Mouse (Mus musculus) lung, postnatal 0 days (tissue): ENCODE data around the gene Pknox2. TPM values are rescaled to one million over a fixed set of nuclear protein-coding genes. Genes with fewer than 3 reads are reported as not detected.

ENCODE experiments used
- ATAC-seq: fragments of 200-750 bp; cut with Nextera tagmentation; 2 replicates; pipeline ENCODE4 v1.8.0; 2017; ENCODE audit warnings: moderate library complexity
- DNase-seq: peaks from one replicate; pipeline ENCODE4 v3.0.0-alpha.2; 2016; ENCODE audit warnings: low spot score
- H3K27ac ChIP-seq: fragments of 300-500 bp; sonication (generic); 2 replicates; pipeline ENCODE4 v1.5.1; 2014; ENCODE audit warnings: antibody characterized with exemption, mild to moderate bottlenecking, low read length, mixed read lengths
- H3K27me3 ChIP-seq: fragments of 300-500 bp; sonication (generic); replicated peaks from 2 replicates; pipeline ENCODE4 v1.6.1; 2014; ENCODE audit warnings: low read length, mixed read lengths; ENCODE audit not compliant: insufficient read depth
- H3K36me3 ChIP-seq: fragments of 300-500 bp; sonication (generic); 2 replicates; pipeline ENCODE4 v1.6.1; 2014; ENCODE audit warnings: low read length, mixed read lengths; ENCODE audit not compliant: insufficient read depth
- H3K4me1 ChIP-seq: fragments of 300-500 bp; sonication (generic); 2 replicates; pipeline ENCODE4 v1.6.1; 2014; ENCODE audit warnings: antibody characterized with exemption, low read depth, low read length, mixed read lengths; ENCODE audit not compliant: insufficient read depth
- H3K4me2 ChIP-seq: fragments of 300-500 bp; sonication (generic); replicated peaks from 2 replicates; pipeline ENCODE4 v1.6.1; 2014; ENCODE audit warnings: low read depth, mild to moderate bottlenecking, low read length, moderate library complexity, mixed read lengths
- H3K4me3 ChIP-seq: fragments of 300-500 bp; sonication (generic); 2 replicates; pipeline ENCODE4 v1.5.1; 2014; ENCODE audit warnings: low read depth, low read length
- H3K9ac ChIP-seq: fragments of 300-500 bp; sonication (generic); replicated peaks from 2 replicates; pipeline ENCODE4 v1.6.1; 2014; ENCODE audit warnings: low read depth, mild to moderate bottlenecking
- H3K9me3 ChIP-seq: fragments of 300-500 bp; sonication (generic); 2 replicates; pipeline ENCODE4 v1.6.1; 2016; ENCODE audit warnings: low read length, mixed read lengths
- CTCF ChIP-seq: IDR thresholded peaks from 2 replicates; pipeline ENCODE4 v1.5.1; 2016; ENCODE audit warnings: antibody characterized with exemption, mild to moderate bottlenecking
- EP300 ChIP-seq: IDR thresholded peaks from 2 replicates; pipeline ENCODE4 v1.6.1; 2016; ENCODE audit warnings: antibody characterized with exemption, mild to moderate bottlenecking, control low read depth
- WGBS: fragments of 180-500 bp; shearing (Covaris S2); extraction: QIAGEN DNeasy Blood & Tissue Kit; methylation state at CpG from one replicate; pipeline ENCODE4 v1.1.7; 2014; 5-methylcytosine and 5-hydroxymethylcytosine counted together
- polyA plus RNA-seq: library from polyadenylated mRNA; unstranded; fragments of >200 nt; fragmentation: Nextera tagmentation; extraction: Ambion mirVana; gene quantifications from 2 replicates; pipeline ENCODE4 v1.2.1, GENCODE M21; 2015

Gene Pknox2
- polyA plus RNA-seq, 1 experiment from 2014 or later: 11.1 TPM

DNA sequence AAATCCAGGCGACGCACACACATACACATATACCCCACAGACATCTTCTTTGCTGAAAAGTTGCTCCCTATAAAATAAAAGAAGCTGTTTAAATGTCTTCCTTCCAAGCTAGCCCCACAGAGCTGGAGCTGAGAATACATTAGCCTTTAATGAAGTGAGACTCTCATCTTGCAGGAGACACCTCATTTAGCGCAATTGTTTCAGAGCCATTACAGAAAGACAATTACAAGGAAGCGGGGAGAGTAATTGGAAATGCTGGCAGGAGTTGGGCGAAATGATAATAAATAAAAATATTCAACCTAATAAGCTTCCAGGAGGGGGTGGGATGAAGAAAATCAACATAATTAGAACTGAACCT lies 79.8 kb downstream of the Pknox2 start:
- Histone ChIP-seq H3K4me3 (no peak overlapping the region), H3K9ac (no peak overlapping the region), H3K4me1 (no peaks in the 10 kb centered on the region), H3K36me3 (no peaks in the 10 kb centered on the region), H3K9me3 (no peaks in the 10 kb centered on the region), H3K27me3 (no peaks in the 10 kb centered on the region), H3K27ac (no peak overlapping the region), H3K4me2 (no peak overlapping the region)
- ATAC-seq (no peak), DNase-seq (peak; percentile 32)
- TF ChIP-seq EP300 (no peak), CTCF (no peak)
- 68% methylated on average over 5 of the region's 5 CpGs for WGBS

- Histone ChIP-seq H3K27me3 (no peaks in the 10 kb centered on the region), H3K27ac (no peak overlapping the region), H3K4me2 (no peak overlapping the region), H3K9me3 (no peaks in the 10 kb centered on the region), H3K9ac (no peak overlapping the region), H3K36me3 (no peaks in the 10 kb centered on the region), H3K4me3 (no peak overlapping the region), H3K4me1 (no peaks in the 10 kb centered on the region)
- DNase-seq: no peak
- ATAC-seq: no peak
- no peak for TF ChIP-seq CTCF
- TF ChIP-seq EP300: no peak
- 74% methylated on average over 8 of the region's 8 CpGs for WGBS
Measured at GRCm38 (mm10) chr9:37066732-37067472, 80.3 kb downstream of the Pknox2 start.

DNA sequence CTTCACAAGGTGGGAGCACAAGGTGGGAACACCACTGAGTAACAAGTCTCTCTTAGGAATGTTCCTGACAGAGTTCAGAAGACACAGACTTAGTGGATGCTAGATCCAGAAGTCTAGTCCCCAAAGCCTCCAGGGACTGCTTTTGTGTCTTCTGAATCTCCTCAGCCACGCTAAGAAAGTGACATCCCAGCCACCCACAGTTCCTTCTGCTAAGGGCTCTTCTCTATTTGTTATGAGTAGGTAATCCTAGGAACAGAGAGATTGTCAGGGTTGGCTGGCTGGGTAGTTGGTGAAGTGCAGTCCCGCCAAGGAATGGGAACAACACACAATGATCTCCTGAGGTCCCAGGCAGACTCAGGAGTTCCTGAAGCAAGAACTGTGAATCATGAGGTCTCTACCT lies 85.6 kb downstream of the Pknox2 start:
- ATAC-seq (no peak), DNase-seq (no peak)
- H3K4me3 ChIP-seq: no peak overlapping the region
- 50% methylated on average over 2 of the region's 2 CpGs for WGBS
- TF ChIP-seq EP300: no peak
- no peak for TF ChIP-seq CTCF
- H3K4me1 ChIP-seq: no peaks in the 10 kb centered on the region
- no peaks in the 10 kb centered on the region for H3K36me3 ChIP-seq
- no peaks in the 10 kb centered on the region for H3K27me3 ChIP-seq
- H3K9ac ChIP-seq: no peak overlapping the region
- H3K27ac ChIP-seq: no peak overlapping the region
- no peak overlapping the region for H3K4me2 ChIP-seq
- H3K9me3 ChIP-seq: no peaks in the 10 kb centered on the region

DNA sequence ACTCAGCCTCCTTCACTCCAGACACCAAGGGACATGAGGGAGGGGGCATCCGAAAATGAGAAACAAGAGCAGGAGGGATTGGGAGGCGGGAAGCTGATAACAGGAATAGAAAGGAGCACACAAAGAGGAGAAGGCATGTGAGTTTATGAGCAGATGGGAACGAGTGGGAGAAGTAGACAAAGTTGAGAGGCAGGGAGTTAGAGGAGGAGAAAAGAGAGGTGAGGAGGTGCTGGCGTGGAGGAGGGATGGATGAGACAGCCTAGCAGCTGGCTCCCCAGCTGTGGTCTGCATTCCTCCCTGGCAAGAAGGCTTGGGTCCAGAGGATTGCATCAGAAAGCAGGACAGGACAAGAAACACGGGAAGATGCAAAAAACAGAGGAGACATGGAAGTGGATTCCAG lies 92.5 kb downstream of the Pknox2 start:
- peak overlapping the region; percentile 25 for H3K4me2 ChIP-seq
- TF ChIP-seq EP300 (no peak), CTCF (no peak)
- DNase-seq: peak; percentile 84
- H3K9ac ChIP-seq: no peak overlapping the region
- peak; percentile 71 for ATAC-seq
- no peaks in the 10 kb centered on the region for H3K27me3 ChIP-seq
- H3K36me3 ChIP-seq: no peaks in the 10 kb centered on the region
- WGBS: 36% methylated on average over 5 of the region's 5 CpGs
- H3K27ac ChIP-seq: peak overlapping the region; percentile 73
- H3K9me3 ChIP-seq: no peaks in the 10 kb centered on the region
- no peak overlapping the region for H3K4me3 ChIP-seq
- H3K4me1 ChIP-seq: peaks cover 9% of the 10 kb centered on the region; the same call in 1 of the 2 replicates

GRCm38 (mm10) chr9:37053601-37054512 lies 93.3 kb downstream of the Pknox2 start:
- Histone ChIP-seq H3K27me3 (no peaks in the 10 kb centered on the region), H3K36me3 (no peaks in the 10 kb centered on the region), H3K27ac (peak overlapping the region; percentile 74), H3K4me2 (peak overlapping the region; percentile 25), H3K9me3 (no peaks in the 10 kb centered on the region), H3K9ac (no peak overlapping the region), H3K4me1 (peaks cover 9% of the 10 kb centered on the region; the same call in 1 of the 2 replicates), H3K4me3 (no peak overlapping the region)
- TF ChIP-seq CTCF (no peak), EP300 (peak; percentile 32; the same call in 1 of the 2 replicates)
- WGBS: 15% methylated on average over 21 of the region's 21 CpGs
- DNase-seq: peak; percentile 93
- peak; percentile 86 for ATAC-seq

DNA sequence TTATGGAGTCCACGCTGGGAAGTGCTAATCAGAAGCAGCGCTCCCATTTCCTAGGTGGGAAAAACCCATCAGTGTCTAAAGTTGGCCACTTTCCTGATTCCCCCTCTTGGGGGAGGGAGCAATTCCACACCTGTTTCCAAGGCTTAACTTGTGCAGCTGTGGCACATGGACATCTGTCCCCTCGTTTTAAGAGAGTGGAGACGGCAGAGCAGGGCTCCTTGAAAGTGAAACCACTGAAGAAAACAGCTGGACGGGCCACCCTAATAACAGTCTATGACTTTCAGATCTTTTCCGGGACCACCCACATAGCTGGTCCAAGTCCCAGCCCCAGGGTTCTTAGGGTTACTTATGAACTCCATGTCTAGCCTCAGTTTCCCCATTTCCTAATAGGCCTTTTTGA lies 94.2 kb downstream of the Pknox2 start:
- peak; percentile 49 for DNase-seq
- Histone ChIP-seq H3K9ac (no peak overlapping the region), H3K4me2 (peak overlapping the region; percentile 29; the same call in 1 of the 2 replicates), H3K4me3 (no peak overlapping the region), H3K9me3 (no peaks in the 10 kb centered on the region), H3K27me3 (no peaks in the 10 kb centered on the region), H3K27ac (peak overlapping the region; percentile 74), H3K36me3 (no peaks in the 10 kb centered on the region), H3K4me1 (peaks cover 9% of the 10 kb centered on the region; the same call in 1 of the 2 replicates)
- WGBS: 33% methylated on average over 6 of the region's 6 CpGs
- ATAC-seq: no peak
- no peak for TF ChIP-seq EP300
- no peak for TF ChIP-seq CTCF
